Mouse (Mus musculus) ovary, adult 2 months (tissue): ENCODE results near the gene Sox10. TPM values are rescaled to one million over a fixed set of nuclear protein-coding genes. Genes with fewer than 3 reads are reported as not detected.

Experiments
- polyA plus RNA-seq: library from polyadenylated mRNA; depleted of rRNA; stranded (reverse); fragments of >200 nt; gene quantifications from 2 replicates; pipeline ENCODE4 v1.2.3, GENCODE M21; 2012; rRNA removed

Gene Sox10
- 0.70 and 1.3 TPM in 2 replicates for polyA plus RNA-seq

DNA sequence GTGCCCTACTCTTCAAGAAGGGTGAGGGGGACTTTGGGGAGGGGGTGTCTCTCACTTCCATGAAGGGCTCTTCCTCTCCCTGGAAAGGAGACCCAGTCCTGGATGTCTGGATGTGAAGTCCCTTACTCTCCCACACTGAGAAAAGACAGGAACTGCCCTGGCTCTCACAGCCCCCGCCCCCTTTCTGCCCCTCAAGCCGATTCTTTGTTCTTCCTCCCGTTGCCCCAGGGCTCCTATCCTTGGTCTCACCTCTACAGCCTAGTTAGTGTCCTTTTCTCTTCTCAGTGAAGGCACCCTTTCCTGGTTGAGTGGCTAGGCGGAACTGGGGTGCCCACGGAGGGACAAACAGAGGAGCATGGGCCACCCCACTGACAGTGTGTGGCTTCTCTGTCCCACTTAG, at the start of gene Sox10:
Gene Sox10, minus strand, starts transcription at position 101 of the 400 bp plus-strand sequence.

GRCm38 (mm10) chr15:79140866-79141565, 24.0 kb downstream of the Sox10 start, which contains the start of the genes Polr2f and 1700088E04Rik:
Gene Polr2f (plus strand): TSS chr15:79141009.
Gene 1700088E04Rik (minus strand): TSS chr15:79141253.

GRCm38 (mm10) chr15:79108421-79109320, 56.4 kb downstream of the Sox10 start, which contains the start of gene Micall1:
Gene Micall1 (plus strand): TSS chr15:79108898.

Other genes starting within 250 kb of the Sox10 start
- gene Lgals1, start 238.5 kb downstream of the Sox10 start, polyA plus RNA-seq = 549 and 769 TPM in 2 replicates
- 27.1 and 31.5 TPM in 2 replicates for gene Nol12, start 230.3 kb downstream of the Sox10 start, polyA plus RNA-seq
- gene Triobp, start 217.5 kb downstream of the Sox10 start, polyA plus RNA-seq = 107 and 117 TPM in 2 replicates
- gene H1f0, start 136.8 kb downstream of the Sox10 start, polyA plus RNA-seq = 134 and 223 TPM in 2 replicates
- 2.7 and 3.4 TPM in 2 replicates for gene Galr3, start 123.4 kb downstream of the Sox10 start, polyA plus RNA-seq
- gene Ankrd54, start 102.3 kb downstream of the Sox10 start, polyA plus RNA-seq = 95.6 and 99.9 TPM in 2 replicates
- gene Eif3l, start 90.1 kb downstream of the Sox10 start, polyA plus RNA-seq = 207 and 263 TPM in 2 replicates
- 46.7 and 50.8 TPM in 2 replicates for gene Micall1, start 56.3 kb downstream of the Sox10 start, polyA plus RNA-seq
- gene Polr2f, start 24.2 kb downstream of the Sox10 start, polyA plus RNA-seq = 46.6 and 52.7 TPM in 2 replicates
- gene 1700088E04Rik, start 24.0 kb downstream of the Sox10 start, polyA plus RNA-seq = 14.3 and 22.3 TPM in 2 replicates
- gene Pick1, start 63.9 kb upstream of the Sox10 start, polyA plus RNA-seq = 36.5 and 39.2 TPM in 2 replicates
- 0.23 TPM in 1 of 2 replicates, not detected in the other for gene Gm49486, start 64.2 kb upstream of the Sox10 start, polyA plus RNA-seq
- gene Slc16a8, start 89.5 kb upstream of the Sox10 start, polyA plus RNA-seq = 0.11 and 0.70 TPM in 2 replicates
- 7.3 and 9.0 TPM in 2 replicates for gene Baiap2l2, start 120.3 kb upstream of the Sox10 start, polyA plus RNA-seq
- 64.3 and 68.4 TPM in 2 replicates for gene Pla2g6, start 163.2 kb upstream of the Sox10 start, polyA plus RNA-seq
- 8.4 and 16.0 TPM in 2 replicates for gene Maff, start 181.4 kb upstream of the Sox10 start, polyA plus RNA-seq
- 184 and 197 TPM in 2 replicates for gene Tmem184b, start 238.3 kb upstream of the Sox10 start, polyA plus RNA-seq